Mouse (Mus musculus) intestine, embryonic 16.5 days (tissue): ENCODE data around the gene Gnb3. TPM values are rescaled to one million over a fixed set of nuclear protein-coding genes. Genes with fewer than 3 reads are reported as not detected.

Experiments
- ATAC-seq: fragments of 200-750 bp; cut with Nextera tagmentation; 2 replicates; pipeline ENCODE4 v1.8.0; 2017; ENCODE audit warnings: moderate TSS enrichment, moderate library complexity
- H3K27ac ChIP-seq: fragments of 300-500 bp; sonication (generic); 2 replicates; pipeline ENCODE4 v1.5.1; 2014; ENCODE audit warnings: mild to moderate bottlenecking, low read length
- H3K27me3 ChIP-seq: fragments of 300-500 bp; sonication (generic); replicated peaks from 2 replicates; pipeline ENCODE4 v1.6.1; 2014; ENCODE audit warnings: low read length, control low read depth, mixed read lengths; ENCODE audit not compliant: control insufficient read depth, insufficient read depth
- H3K36me3 ChIP-seq: fragments of 300-500 bp; sonication (generic); 2 replicates; pipeline ENCODE4 v1.6.1; 2014; ENCODE audit warnings: low read length, control low read depth; ENCODE audit not compliant: control insufficient read depth, insufficient read depth
- H3K4me1 ChIP-seq: fragments of 300-500 bp; sonication (generic); 2 replicates; pipeline ENCODE4 v1.6.1; 2014; ENCODE audit warnings: low read length, control low read depth, mixed read lengths; ENCODE audit not compliant: control insufficient read depth, insufficient read depth
- H3K4me2 ChIP-seq: fragments of 300-500 bp; sonication (generic); 2 replicates; pipeline ENCODE4 v1.6.1; 2014; ENCODE audit warnings: low read depth, low read length, control low read depth
- H3K4me3 ChIP-seq: fragments of 300-500 bp; sonication (generic); 2 replicates; pipeline ENCODE4 v1.5.1; 2014; ENCODE audit warnings: mild to moderate bottlenecking, low read length
- H3K9ac ChIP-seq: fragments of 300-500 bp; sonication (generic); 2 replicates; pipeline ENCODE4 v1.6.1; 2014; ENCODE audit warnings: low read depth, low read length
- H3K9me3 ChIP-seq: fragments of 300-500 bp; sonication (generic); 2 replicates; pipeline ENCODE4 v1.6.1; 2016; ENCODE audit warnings: low read length, control low read depth; ENCODE audit not compliant: control insufficient read depth
- WGBS: fragments of 180-500 bp; shearing (Covaris S2); extraction: QIAGEN DNeasy Blood & Tissue Kit; methylation state at CpG from one replicate; pipeline ENCODE4 v1.1.7; 2014; 5-methylcytosine and 5-hydroxymethylcytosine counted together
- polyA plus RNA-seq: library from polyadenylated mRNA; unstranded; fragments of >200 nt; fragmentation: Nextera tagmentation; extraction: Ambion mirVana; gene quantifications from 2 replicates; pipeline ENCODE4 v1.2.1, GENCODE M21; 2015

The Gnb3 gene
- 0.70 and 1.7 TPM in 2 replicates for polyA plus RNA-seq

- Histone ChIP-seq H3K4me1 (peaks cover 7% of the 10 kb centered on the region), H3K9ac (peak within 1 kb of the TSS; percentile 50), H3K9me3 (no peaks in the 10 kb centered on the region), H3K36me3 (no peaks in the 10 kb centered on the region), H3K4me2 (no peak within 1 kb of the TSS), H3K27me3 (no peaks in the 10 kb centered on the region), H3K27ac (no peak within 1 kb of the TSS), H3K4me3 (no peak within 1 kb of the TSS)
- WGBS, result 36% methylated on average over 15 of the region's 15 CpGs
- ATAC-seq, result 0 out of 2 replicates have a peak, but pooled peaks have one; percentile 11
Measured at GRCm38 (mm10) chr6:124840241-124841167, at the start of gene Gnb3. Gnb3 (minus strand) TSS chr6:124840275.

GRCm38 (mm10) chr6:124888555-124889125 lies 48.6 kb upstream of the Gnb3 start:
- ATAC-seq, result no peak
- Histone ChIP-seq H3K4me2 (no peak overlapping the region), H3K4me1 (no peaks in the 10 kb centered on the region), H3K4me3 (no peak overlapping the region), H3K36me3 (no peaks in the 10 kb centered on the region), H3K27ac (no peak overlapping the region), H3K9me3 (no peaks in the 10 kb centered on the region), H3K9ac (no peak overlapping the region), H3K27me3 (0 out of 2 replicates have a peak, but pooled peaks cover 2% of the 10 kb centered on the region)
- 86% methylated on average over 6 of the region's 6 CpGs for WGBS

- H3K27ac ChIP-seq, result no peak within 1 kb of the TSS
- H3K27me3 ChIP-seq, result 0 out of 2 replicates have a peak, but pooled peaks cover 2% of the 10 kb centered on the region
- H3K36me3 ChIP-seq, result no peaks in the 10 kb centered on the region
- no peak within 1 kb of the TSS for H3K4me2 ChIP-seq
- 74% methylated on average over 9 of the region's 9 CpGs for WGBS
- no peak within 1 kb of the TSS for H3K4me3 ChIP-seq
- no peak within 1 kb of the TSS for H3K9ac ChIP-seq
- ATAC-seq, result no peak
- no peaks in the 10 kb centered on the region for H3K4me1 ChIP-seq
- no peaks in the 10 kb centered on the region for H3K9me3 ChIP-seq
Measured at GRCm38 (mm10) chr6:124887986-124888385, 47.9 kb upstream of the Gnb3 start, which contains the start of gene Cd4. Cd4 (minus strand) TSS chr6:124888221.

GRCm38 (mm10) chr6:124885956-124886381 lies 45.9 kb upstream of the Gnb3 start:
- Histone ChIP-seq H3K36me3 (no peaks in the 10 kb centered on the region), H3K4me3 (no peak overlapping the region), H3K27ac (no peak overlapping the region), H3K9ac (no peak overlapping the region), H3K4me1 (no peaks in the 10 kb centered on the region), H3K9me3 (no peaks in the 10 kb centered on the region), H3K4me2 (no peak overlapping the region), H3K27me3 (no peaks in the 10 kb centered on the region)
- 94% methylated on average over 8 of the region's 8 CpGs for WGBS
- no peak for ATAC-seq

DNA sequence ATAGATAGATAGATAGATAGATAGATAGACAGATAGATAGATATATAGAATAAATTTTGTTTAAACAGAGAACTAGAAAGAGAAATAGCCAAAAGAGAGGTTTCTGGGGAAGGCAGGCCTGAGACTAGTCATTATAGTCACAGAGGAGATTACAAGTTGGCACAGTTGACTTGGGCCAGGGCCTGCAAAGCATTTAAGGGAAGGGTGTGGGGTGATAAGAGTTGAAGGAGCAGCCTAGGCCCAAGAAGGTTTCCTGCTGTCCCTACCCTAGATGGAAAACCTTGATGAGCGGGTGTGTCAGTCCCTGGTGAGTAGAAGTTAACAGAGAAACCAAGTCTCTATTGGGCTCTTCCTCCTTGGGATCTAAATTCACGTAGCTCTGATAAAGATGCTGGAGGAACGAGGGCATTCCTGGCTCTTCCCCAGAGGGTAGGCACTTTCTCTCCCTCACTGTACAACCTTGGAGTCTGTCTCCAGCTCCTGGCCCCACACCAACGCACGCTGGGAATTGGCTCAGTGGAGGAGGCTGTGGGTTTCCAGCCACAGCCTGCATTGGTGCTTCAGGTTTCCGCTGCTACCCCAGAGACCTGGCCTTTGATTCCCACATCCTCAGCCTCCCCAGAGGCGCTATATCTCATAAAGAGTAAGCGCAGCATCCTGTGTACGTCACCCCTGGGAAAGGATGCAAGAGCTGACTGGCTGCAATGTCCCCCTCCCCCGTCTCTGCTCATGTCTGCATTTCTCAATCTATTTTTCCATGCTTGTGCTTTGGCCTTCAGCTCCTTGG lies 44.8 kb upstream of the Gnb3 start:
- Histone ChIP-seq H3K36me3 (no peaks in the 10 kb centered on the region), H3K4me1 (no peaks in the 10 kb centered on the region), H3K9ac (no peak overlapping the region), H3K4me3 (no peak overlapping the region), H3K9me3 (no peaks in the 10 kb centered on the region), H3K27me3 (no peaks in the 10 kb centered on the region), H3K27ac (no peak overlapping the region), H3K4me2 (no peak overlapping the region)
- no peak for ATAC-seq
- 75% methylated on average over 10 of the region's 10 CpGs for WGBS

DNA sequence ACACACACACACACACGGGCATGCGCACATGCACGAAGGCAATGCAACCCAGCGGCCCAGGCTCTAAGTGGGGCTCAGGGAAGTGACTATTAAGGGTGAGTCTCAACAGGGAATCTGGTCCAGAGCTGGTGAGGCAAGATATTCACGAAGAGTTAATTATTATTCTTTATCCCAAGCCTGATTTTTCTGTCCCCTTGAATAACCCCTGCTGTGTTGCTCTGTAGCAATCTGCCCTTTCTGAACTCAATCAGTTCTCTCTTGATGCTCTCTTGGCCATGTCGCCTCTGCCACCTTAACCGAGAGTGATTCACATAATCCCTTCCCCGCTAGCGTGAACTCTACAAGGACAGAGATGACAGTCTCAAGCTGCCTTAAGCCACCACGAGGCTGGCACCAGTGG lies 43.3 kb upstream of the Gnb3 start:
- no peak overlapping the region for H3K4me2 ChIP-seq
- no peak overlapping the region for H3K4me3 ChIP-seq
- no peak overlapping the region for H3K27ac ChIP-seq
- no peak overlapping the region for H3K9ac ChIP-seq
- no peaks in the 10 kb centered on the region for H3K4me1 ChIP-seq
- ATAC-seq, result no peak
- H3K27me3 ChIP-seq, result no peaks in the 10 kb centered on the region
- no peaks in the 10 kb centered on the region for H3K36me3 ChIP-seq
- WGBS, result 78% methylated on average over 10 of the region's 10 CpGs
- no peaks in the 10 kb centered on the region for H3K9me3 ChIP-seq

DNA sequence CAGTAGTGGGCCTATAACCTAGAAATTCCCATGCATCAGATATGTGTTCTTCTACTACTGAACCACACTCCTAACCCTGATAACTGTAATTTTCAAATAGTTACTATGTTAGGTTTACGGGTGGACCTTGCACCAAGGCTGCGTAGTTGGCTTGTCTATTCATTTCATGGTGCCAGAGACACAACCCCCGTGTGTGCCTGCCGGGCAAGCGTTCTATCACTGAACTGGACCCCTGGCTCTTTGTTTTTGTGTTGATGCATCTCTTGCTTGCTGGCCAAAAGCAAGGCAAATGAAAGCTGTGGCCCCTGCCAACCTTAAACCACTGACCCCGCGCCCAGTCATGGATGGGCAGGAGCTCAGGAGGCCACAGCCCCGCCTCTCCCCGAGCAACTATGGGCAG lies 41.7 kb upstream of the Gnb3 start:
- no peaks in the 10 kb centered on the region for H3K36me3 ChIP-seq
- H3K4me1 ChIP-seq, result no peaks in the 10 kb centered on the region
- no peak overlapping the region for H3K27ac ChIP-seq
- no peaks in the 10 kb centered on the region for H3K27me3 ChIP-seq
- WGBS, result 90% methylated on average over 9 of the region's 9 CpGs
- no peak overlapping the region for H3K9ac ChIP-seq
- H3K4me2 ChIP-seq, result no peak overlapping the region
- H3K9me3 ChIP-seq, result no peaks in the 10 kb centered on the region
- no peak overlapping the region for H3K4me3 ChIP-seq
- ATAC-seq, result no peak

DNA sequence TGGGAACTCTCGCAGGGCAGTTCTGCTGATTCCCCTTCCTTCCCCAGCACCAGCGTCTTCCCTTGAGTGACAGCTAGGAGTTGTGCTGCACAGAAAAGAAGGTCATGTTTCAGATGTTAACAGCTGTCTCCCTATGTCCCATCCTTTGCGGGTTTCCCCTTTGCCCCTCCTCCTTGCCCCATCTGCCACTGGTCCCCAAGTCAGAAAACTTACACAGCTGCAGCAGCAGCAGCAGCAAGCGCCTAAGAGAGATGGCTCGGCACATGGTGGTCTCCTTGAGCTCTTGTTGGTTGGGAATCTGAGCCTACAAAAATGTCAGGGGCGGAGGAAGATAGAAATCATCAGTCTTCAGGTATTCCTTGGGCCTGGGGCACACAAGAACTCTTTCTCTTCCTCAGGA lies 39.3 kb upstream of the Gnb3 start:
- Histone ChIP-seq H3K36me3 (no peaks in the 10 kb centered on the region), H3K4me3 (no peak overlapping the region), H3K9ac (no peak overlapping the region), H3K27ac (no peak overlapping the region), H3K4me2 (no peak overlapping the region), H3K4me1 (no peaks in the 10 kb centered on the region), H3K27me3 (no peaks in the 10 kb centered on the region), H3K9me3 (no peaks in the 10 kb centered on the region)
- 51% methylated on average over 6 of the region's 6 CpGs for WGBS
- no peak for ATAC-seq

DNA sequence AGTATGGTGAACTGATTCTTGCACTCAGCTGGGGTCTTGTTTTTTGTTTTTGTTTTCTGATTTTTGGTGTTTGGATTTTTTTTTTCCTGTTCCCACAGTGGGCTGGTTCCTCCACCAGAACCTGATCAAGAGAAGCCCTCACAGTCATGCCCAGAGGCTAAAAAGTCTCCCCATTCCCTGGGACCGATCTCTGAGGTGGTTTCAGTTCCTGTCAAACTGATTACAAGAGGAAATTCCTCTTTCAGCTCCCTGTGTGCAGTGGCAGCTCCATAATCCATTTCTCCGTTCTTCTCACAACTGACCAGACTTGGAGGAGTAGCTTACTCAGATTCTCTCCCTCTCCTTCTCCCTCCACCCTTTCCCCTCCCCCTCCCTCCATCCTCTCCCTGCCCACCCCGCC lies 34.3 kb upstream of the Gnb3 start:
- H3K36me3 ChIP-seq, result no peaks in the 10 kb centered on the region
- H3K27me3 ChIP-seq, result no peaks in the 10 kb centered on the region
- no peaks in the 10 kb centered on the region for H3K9me3 ChIP-seq
- H3K4me3 ChIP-seq, result no peak overlapping the region
- WGBS, result 53% methylated on average over 2 of the region's 3 CpGs
- H3K4me1 ChIP-seq, result no peaks in the 10 kb centered on the region
- no peak overlapping the region for H3K27ac ChIP-seq
- H3K4me2 ChIP-seq, result no peak overlapping the region
- no peak overlapping the region for H3K9ac ChIP-seq
- ATAC-seq, result no peak
